Mouse (Mus musculus) embryonic fibroblast, embryonic 13.5 days (primary cell): ENCODE measurements around the gene Fga. TPM values are rescaled to one million over a fixed set of nuclear protein-coding genes. Genes with fewer than 3 reads are reported as not detected.

Source experiments
- H3K27ac ChIP-seq: 2 replicates; pipeline ENCODE4 v1.5.1; 2012; ENCODE audit warnings: low read length, control low read depth, inconsistent platforms; ENCODE audit not compliant: insufficient read depth
- H3K4me1 ChIP-seq: 2 replicates; pipeline ENCODE4 v1.6.1; 2011; ENCODE audit warnings: low read length; ENCODE audit not compliant: control insufficient read depth, insufficient read depth
- H3K4me3 ChIP-seq: 2 replicates; pipeline ENCODE4 v1.5.1; 2011; ENCODE audit warnings: mild to moderate bottlenecking, control low read depth, low read length; ENCODE audit not compliant: insufficient read depth
- CTCF ChIP-seq: IDR thresholded peaks from 2 replicates; pipeline ENCODE4 v1.5.1; 2011; ENCODE audit warnings: mild to moderate bottlenecking, control low read depth, low read length, moderate library complexity, borderline replicate concordance; ENCODE audit not compliant: insufficient read depth
- POLR2A ChIP-seq: IDR thresholded peaks from 2 replicates; pipeline ENCODE4 v1.6.1; 2011; ENCODE audit warnings: low read depth, mild to moderate bottlenecking, control low read depth, low read length, moderate library complexity
- polyA plus RNA-seq: library from polyadenylated mRNA; stranded (reverse); fragments of >200 nt; gene quantifications from 2 replicates; pipeline ENCODE4 v1.2.4, GENCODE M21; 2011; ENCODE audit warnings: low read depth; ENCODE audit not compliant: missing spikeins, insufficient read length

The Fga gene
- polyA plus RNA-seq, 1 experiment: not detected

GRCm38 (mm10) chr3:83076563-83076962, 50.7 kb downstream of the Fga start:
- Histone ChIP-seq H3K27ac (no peak overlapping the region), H3K4me3 (no peak overlapping the region), H3K4me1 (no peaks in the 10 kb centered on the region)
- TF ChIP-seq POLR2A (no peak), CTCF (no peak)

GRCm38 (mm10) chr3:83080567-83081055, 54.7 kb downstream of the Fga start:
- no peak for TF ChIP-seq POLR2A
- 0 out of 2 replicates have a peak, but pooled peaks have one; percentile 3 for TF ChIP-seq CTCF
- H3K4me1 ChIP-seq: no peaks in the 10 kb centered on the region
- H3K27ac ChIP-seq: no peak overlapping the region
- H3K4me3 ChIP-seq: peak overlapping the region; percentile 16

Other genes starting within 250 kb of the Fga start
- gene Rbm46, start 149.6 kb upstream of the Fga start, polyA plus RNA-seq: 0.32 and 0.47 TPM in 2 replicates
- gene Lrat, start 122.1 kb upstream of the Fga start, polyA plus RNA-seq: not detected in 2 replicates
- not detected in 2 replicates for gene Fgg, start 18.4 kb upstream of the Fga start, polyA plus RNA-seq
- not detected in 2 replicates for gene Fgb, start 23.8 kb downstream of the Fga start, polyA plus RNA-seq
- 50.5 and 51.1 TPM in 2 replicates for gene Plrg1, start 29.4 kb downstream of the Fga start, polyA plus RNA-seq
- gene Dchs2, start 101.9 kb downstream of the Fga start, polyA plus RNA-seq: 0.12 and 0.25 TPM in 2 replicates